Mouse (Mus musculus) megakaryocyte progenitor cell, adult 5-6 weeks (primary cell): Measurements from ENCODE around the gene Tmem131l. TPM values are rescaled to one million over a fixed set of nuclear protein-coding genes. Genes with fewer than 3 reads are reported as not detected.

Source experiments
- ATAC-seq: replicated peaks from 2 replicates; pipeline ENCODE4 v1.8.0; 2016; ENCODE audit warnings: mild to moderate bottlenecking, moderate TSS enrichment, inconsistent platforms; ENCODE audit not compliant: poor library complexity
- total RNA-seq, 2 experiments: library from RNA; stranded (forward) in 1 of 2; stranded (reverse) in 1 of 2; fragments of 157-497, 149-512 nt in 1 of 2; fragments of 200-1000 nt in 1 of 2; gene quantifications; 2 replicates each; pipeline versions ENCODE4 v1.2.3 to v1.2.4; 2015 to 2017

Gene Tmem131l
- total RNA-seq, 2 experiments from 2014 or later = 28.3 to 61.4 TPM

DNA sequence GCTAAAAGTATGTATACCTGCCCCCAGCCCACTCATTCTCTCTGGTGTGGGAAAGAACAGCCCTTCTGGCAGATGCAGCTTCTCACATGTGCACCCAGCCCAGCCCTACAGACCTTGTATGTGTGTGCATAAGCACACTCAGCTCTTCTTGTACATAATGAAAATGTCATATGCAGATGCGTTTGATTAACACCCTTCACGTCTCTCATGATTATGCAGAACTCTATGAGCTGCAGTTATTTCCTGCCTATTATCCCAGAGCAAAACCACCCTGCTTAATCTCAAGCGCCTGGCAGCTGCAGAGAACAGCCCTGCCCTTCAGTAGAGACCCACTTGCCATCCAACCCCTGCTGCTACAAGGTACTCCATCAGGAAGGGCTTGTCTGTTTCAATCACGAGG, 55.6 kb downstream of the Tmem131l start:
- ATAC-seq = no peak

DNA sequence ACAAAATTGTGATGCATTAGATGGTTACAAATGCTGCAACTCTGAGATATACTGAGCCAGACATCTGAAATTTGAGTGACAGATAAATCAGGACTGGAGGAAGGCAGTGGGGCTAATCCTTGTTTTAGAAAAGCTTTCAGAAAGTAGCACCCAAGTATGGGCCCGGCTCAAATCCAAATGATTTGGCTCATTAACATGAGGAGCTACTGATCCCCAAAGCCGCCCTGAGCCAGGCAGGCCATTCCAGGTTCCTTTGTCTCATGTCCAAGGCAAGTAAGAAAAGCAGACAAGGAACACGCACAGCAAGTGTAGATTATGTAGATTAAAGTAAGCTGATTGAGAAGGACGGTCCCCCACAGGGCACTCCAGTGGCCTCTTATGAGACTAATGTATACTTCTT, 57.2 kb downstream of the Tmem131l start:
- ATAC-seq = no peak

DNA sequence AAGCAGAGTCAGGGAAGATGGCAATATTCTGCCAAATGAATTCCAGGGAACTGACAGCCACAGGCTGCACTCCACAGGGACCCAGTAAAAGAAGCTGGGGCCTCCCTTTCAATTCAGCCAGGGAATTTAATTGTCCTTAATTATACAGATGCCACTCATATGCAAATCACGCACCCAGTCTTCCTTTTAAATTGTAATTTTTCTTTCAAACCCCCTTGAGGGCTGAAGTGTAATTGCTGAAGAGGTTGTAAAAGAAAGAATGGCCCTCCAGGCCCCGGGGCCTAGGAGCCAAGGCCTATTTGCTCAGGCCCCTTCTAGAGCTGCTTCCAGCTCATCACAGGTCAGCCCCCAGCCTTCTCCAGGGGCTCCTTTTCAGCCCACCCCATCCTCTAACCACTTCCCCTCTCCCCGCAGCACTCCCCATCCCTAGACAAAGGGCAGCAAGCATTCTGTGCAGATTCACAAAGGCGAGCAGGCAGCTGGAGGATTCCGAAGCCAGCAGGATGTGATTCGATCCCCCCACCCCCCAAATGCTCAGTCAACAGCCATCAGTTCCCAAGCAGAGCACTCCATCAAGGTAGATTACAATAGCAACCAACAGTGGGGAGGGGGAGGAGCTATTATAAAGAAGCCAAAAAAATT, 59.6 kb downstream of the Tmem131l start:
- no peak for ATAC-seq

DNA sequence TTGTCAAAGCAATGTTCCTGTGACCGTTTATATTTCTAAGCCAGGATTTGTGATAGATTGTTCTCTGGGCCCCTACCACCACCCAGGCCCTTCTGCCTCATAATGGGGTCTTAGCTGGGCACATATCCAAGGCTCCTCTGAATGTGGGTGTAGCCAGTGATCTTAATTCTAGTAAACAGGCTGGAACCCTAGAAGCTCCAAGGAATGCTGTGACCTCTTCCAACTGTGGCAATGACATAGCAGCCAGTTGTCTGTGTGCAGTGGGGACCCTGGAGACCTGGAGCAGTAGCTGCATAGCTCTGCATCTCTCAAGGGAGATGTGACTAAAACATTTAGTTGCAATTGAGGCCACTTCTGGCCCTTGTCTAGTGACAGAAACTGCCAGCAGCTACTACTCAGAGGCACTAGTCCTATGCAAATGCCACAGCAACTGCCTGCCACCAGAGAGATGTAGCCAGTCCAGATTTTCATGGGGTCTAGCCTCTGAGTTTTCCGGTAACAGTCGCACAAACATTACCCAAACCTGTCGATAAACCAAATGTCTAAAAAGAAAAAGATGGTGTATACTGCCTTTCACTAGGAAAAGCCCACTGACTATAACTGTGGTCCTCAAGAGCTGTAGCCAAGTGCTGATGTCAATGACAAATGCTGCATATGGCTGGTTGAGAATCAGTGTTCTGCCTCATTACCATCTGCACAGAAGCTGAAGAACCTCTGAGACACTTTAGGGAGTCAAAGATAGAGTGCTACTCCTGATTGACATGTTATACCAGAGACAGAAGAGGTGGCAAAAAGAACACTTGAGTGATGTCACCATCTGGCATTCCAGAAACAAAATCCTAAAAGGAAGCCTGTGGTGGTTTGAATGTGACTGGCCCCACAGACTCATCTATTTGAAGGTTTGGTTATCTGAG, 61.2 kb downstream of the Tmem131l start:
- no peak for ATAC-seq

DNA sequence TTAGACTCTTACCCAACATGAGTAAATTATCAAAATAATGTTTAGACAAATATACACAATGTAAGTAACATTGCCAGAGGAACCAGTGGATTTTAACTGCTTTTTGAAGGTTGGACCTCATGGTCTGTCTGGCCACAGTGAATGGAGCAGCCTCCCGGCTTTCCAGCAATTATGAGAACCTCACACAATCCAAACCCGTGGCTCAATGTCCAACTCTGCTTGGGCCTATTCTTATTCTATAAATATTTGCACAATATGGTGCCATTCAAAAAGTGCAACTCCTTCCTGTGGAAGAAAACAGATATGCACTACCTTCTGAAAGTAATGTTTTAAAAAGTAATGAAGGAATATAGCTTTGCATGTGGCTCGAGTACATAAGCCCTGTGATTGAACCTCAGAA, 62.2 kb downstream of the Tmem131l start:
- ATAC-seq = no peak

DNA sequence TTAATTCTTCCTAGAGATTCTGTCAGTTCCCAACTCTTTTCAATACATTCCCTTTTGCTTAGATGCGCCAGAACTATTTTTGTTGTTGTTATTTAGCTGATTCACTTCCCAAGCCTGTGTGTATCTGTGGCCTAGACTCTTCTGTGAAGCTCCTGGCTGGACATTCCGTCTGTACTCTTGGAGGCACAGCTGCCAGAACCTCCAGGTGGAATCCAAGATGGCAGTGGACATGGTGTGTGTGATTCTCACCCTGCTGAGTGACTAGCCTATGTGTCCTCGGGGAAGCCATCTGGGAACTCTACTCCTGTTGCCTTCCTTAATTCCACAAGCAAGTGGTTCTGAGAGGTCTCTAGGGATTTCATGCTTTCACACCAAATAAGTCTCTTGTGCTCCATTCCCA, 63.8 kb downstream of the Tmem131l start:
- no peak for ATAC-seq

DNA sequence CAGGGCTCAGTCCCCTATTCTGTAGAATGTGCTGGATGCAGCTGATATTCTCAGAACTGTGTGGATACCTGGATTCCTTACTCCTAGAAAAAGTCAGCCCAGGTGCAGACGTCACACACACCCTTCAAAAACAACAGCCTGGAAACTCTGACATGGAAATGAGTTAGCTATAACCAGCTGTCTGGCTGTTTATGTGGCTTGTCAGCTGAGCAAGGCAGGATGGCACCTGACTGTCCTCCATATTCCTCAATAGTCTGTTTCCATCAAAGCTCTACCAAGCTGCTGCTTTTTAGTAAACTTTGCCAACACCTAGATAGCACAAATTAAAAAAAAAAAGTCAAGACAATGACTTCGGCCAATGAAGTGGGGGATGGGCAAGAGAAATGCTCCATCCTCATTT, 66.6 kb downstream of the Tmem131l start:
- no peak for ATAC-seq

DNA sequence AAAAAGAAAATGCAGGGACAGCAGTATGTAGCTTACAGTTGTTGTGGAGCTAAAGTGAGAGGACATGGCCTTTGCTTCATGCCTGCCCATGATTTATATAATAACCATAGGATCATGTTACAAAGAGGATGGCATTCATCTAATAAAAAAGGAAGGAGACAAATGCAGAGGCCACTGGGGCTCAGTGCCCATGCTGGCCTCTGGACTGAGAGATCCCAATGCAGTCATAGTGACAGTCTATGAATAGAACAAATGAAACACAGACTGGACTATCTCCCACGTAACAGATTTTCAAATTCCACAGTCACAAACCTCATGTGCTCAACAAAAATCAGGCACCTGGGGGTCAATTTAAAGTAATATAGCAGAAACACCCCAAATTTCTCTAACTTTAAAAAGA, 69.3 kb downstream of the Tmem131l start:
- no peak for ATAC-seq

DNA sequence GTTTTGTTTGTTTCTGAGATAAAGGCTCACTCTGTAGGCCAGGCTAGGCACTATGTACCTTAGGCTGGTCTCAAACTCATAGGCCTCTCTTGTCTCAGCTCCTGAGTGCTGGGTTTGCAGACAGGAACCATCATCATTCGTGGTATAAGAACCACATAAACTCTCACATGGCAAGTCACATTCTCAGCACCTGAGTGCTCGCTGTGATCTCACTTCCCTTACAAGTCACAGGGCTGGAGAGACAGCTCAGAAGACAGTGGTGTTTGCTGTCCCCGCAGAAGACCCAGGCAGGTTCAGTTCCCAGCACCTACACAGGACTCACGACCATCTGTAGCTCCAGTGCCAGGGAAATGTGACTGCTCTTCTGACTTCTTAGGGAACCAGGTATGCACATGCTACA, 70.9 kb downstream of the Tmem131l start:
- ATAC-seq = no peak

DNA sequence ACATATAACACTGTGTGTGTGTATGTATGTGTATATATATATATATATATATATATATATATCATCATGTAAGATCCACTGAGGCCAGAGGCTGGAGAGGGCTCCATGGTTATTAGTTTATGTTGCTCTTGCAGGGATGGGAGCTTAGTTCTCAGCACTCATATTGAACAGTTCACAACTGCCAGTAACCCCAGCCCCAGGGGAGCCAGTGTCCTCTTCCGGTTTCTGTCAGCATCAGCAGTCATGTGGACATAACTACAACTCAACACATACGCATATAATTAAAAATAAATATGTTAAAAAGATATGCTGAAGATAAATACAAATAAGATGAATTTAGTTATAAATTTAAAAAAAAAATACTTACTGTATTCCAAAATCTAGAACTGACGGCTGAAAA, 72.2 kb downstream of the Tmem131l start:
- ATAC-seq = no peak

DNA sequence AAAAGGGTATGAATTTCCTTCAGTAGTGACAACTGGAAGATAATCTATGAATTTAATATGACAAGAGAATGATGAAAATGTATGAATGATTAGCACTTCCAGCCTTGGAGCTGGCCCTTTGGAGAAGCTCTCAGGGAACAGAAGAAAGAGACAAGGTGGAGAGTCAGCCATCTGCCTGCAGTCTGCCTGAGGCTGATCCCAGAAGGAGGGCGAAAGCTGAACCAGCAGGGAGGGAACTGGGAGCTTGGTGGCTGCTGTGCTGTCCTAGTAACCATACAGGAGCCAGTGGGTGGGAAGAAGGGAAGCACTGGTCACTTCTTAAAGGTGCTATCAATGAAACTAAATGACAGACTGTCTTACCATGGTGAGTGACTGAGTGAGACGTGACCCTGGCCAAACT, 74.6 kb downstream of the Tmem131l start:
- no peak for ATAC-seq

DNA sequence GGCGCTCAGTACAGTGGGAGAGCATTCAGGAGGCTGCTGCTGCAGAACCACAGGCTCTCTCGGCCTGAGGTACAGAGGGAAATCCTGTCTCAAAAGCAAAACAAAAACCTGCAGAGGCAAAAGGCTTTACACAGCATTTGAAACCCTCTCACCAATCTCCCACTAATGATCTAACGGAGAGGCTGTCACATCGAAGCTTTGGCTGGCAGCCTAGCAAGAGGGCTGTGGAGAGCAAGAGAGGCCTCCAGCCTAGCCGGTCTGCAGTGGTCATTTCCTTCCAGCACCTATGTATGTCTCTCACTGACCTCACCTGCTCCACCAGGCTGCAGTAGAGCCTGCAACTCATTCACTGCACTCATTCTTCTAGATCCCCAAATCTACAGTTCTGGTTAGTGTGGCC, 76.3 kb downstream of the Tmem131l start:
- no peak for ATAC-seq

DNA sequence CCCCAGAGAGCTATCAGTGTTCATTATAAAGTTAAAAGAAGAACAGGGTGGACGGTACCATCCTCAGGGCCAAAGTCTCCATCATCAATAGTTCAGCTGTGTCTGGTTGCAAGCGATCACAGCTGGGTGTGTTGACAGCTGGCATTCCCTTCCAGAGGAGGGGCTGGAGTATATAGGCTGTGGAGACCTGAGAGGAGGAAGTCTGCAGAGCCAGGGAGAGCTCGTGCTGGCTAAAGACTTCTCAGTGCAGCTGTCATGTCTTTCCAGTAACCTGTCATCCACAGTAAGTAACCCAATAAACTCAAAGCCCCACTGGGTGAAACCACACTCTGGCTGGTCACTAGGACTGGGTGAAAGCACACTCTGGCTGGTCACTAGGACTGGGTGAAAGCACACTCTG, 77.4 kb downstream of the Tmem131l start:
- ATAC-seq = no peak

DNA sequence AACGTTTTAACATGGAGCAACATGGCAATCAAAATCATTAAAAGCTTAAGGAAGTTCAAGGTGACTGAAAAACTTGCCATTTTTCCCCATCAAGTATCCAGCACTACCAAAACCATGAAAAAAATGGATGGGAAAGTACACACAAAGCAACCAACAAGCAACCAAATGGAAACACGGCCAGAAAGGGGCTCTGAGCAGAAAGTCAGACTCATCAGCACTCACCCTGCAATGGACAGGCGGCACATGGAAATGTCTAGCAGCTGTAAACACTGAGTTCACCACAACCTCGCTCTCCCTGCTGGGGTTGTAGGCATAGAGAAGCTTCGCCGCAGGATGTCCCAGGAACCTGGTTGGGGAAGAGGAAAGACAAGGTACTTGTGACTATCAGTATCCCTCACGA, 77.9 kb downstream of the Tmem131l start:
- no peak for ATAC-seq

DNA sequence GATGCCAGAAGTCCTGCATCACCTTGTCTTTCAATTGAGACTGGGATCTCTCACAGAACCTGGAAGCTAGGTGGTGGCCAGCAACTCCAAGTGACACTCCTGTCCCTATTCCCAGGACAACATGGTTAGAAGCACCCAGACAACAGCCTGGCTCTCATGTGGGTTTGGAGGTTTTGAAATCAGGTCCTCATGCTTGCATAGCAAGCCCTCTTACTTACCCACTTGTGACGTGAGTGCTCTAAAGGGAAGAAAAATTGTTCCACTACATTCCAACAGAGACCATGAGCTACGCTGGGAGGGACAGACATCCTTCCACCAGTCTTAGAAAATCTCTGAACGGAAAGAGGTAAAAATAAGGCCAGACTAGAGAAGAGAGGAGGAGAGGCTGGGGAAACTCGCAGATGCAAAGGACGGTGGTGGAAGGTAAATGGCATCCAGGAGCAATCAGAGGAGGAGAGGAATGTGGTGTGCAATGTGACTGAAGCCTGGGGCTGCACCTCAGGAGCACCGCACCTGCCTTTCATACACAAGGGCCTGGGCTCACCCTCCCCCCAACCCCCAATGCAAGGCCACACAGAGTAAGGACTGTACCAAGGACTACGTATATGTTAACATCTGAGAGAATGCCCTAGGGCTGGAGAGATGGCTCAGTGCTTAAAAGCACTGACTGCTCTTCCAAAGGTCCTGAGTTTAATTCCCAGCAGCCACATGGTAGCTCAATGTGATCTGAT, 80.9 kb downstream of the Tmem131l start:
- ATAC-seq = no peak

DNA sequence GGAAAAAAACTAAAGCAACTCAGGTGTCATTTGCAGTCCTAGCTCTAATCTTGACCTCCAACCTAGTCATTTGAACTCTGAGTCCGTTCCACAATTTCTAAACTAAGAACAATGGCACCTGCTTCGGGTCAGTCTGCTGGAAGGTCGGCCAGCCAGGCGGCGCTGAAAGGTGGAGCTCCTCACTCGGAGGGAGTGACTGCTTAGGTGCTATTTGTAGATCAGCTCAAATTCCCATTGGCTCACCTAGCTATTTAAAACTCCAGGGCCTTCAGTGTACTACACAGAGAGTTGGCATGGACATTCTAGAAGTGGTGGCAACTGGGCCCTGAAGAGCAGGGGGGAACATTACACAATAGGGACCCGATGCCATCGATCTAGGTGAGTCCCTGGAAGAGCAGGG, 86.1 kb downstream of the Tmem131l start:
- no peak for ATAC-seq

DNA sequence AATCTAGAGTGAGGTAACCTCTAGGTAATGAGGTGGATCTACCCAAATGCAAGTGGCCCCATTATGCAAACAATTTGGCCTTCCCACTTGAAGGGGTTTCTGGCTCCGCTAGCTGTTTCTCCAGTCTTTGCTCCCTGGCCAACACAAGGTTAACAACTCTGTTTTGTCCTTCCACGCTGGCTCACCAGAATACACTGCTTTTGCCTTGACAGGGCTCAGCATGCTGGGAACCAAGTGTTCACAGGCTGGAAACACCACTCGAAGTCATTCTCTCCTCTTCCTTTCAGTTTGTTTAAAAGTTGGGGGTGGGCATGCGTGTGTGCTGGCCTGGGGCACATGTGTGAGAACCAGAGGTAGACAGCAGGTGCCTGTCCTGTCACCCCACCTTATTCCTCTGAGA, 91.2 kb downstream of the Tmem131l start:
- no peak for ATAC-seq

DNA sequence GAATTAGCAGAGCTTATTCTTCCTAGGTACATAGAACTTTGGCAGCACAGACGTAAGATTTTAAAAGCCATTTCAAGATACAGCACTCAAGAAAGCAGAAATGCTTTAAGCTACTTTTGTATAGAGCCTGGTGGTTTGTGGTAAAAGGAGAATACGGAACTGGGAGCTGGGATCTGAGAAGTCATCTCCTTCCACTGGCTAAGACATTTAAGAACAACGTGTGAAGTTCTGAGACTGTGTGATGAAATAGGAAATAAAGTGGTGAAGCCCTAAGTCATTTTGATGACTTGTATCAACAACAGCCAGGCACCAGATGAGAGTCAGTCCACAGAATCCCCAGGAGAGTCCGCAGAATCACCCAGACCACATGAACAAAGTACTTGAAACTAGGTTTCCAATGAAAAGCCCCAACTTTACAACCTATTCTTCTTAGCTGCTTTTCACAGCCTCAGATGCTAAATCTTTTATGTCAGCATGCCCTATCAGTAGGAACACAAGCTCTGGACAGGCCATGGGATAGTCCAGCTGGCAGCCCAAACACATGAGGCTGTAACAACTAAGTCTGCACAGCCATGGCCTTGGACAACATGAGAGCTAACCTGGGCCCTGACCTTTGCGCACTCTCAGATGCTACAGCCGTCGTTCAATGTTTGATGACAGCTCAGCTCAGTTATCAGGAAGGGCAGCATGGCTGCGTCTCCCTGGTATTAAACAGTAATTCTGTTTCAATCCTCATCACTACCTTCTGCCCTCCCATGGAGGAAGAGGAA, 92.3 kb downstream of the Tmem131l start:
- ATAC-seq = peak; percentile 85

DNA sequence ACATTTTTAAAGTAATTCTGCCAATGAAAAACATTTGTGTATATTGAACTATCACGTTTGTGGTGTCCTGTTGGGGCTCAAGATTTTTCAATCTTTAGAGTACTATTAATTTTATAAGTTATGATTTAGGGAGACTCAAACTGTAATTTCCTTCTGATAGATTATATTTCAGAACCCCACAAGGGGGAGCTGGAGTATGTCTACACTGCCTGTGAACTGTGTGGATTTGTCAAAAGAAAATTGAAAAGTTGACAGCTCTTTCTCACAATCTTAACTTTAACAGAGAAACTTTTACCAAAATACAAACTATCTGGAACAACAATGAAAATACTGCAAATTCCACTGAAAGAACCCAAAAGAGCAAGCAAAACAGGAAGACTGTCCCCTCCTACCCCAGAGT, 93.1 kb downstream of the Tmem131l start:
- ATAC-seq = peak; percentile 52

DNA sequence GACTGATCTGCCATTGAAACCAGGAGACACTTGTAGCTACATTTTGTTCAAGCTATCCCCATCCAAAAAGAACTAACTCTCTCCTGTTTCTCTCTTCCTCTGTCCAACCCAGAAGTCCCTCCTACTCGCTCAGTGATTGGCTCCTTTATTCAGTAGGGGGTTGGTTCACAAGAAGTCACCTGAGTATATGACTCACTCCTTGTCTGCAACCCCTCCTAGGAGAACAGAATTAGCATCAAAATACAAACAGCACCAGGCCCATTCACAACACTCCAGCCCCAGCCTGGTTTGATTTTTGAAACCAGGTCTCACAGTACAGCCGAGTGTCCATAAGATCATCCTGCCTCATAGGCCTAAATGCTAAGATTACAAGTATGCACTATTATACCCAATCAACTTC, 96.3 kb downstream of the Tmem131l start:
- no peak for ATAC-seq

DNA sequence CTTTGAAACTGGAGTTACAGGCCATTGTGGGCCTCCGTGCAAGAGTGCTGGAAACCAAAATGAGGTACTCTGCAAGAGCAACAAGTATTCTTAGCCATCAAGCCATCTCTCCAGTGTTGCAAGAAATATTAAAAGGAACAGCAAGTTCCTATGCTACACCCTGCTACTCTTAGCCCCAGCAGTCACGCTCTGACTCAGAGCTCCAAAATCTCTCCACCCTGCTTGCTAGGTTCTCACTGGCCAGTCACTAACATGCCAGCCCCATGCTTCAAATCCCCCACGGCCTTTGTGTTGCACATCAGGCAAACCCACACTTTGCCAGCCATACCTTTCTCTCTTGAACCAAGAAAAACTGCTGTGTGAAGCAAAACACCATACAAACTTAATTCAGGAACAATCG, 96.8 kb downstream of the Tmem131l start:
- no peak for ATAC-seq
